Mouse (Mus musculus): Measurements from ENCODE around the gene Hdc. TPM values are rescaled to one million over a fixed set of nuclear protein-coding genes. Genes with fewer than 3 reads are reported as not detected.
"Not testable (repeated sequence)": the region's sequence is repeated elsewhere in the genome, so short reads cannot be mapped to it uniquely, and the experiment has no call there.

Gene Hdc
- total and polyA plus RNA-seq, 2 experiments from 2014 or later: 1.2 to 2.3 TPM

GRCm38 (mm10) chr2:126618470-126619179, 474 bp downstream of the Hdc start:
- 22% methylated on average over 8 of the region's 8 CpGs for WGBS
- no peak for ATAC-seq

GRCm38 (mm10) chr2:126615355-126615754, 3.7 kb downstream of the Hdc start:
- no peak for ATAC-seq
- Histone ChIP-seq H3K27me3 (ENCODE audit: insufficient read depth, low read length) (no peaks in the 10 kb centered on the region), H3K27ac (no peak overlapping the region), H3K36me3 (ENCODE audit: insufficient read depth, low read length) (no peaks in the 10 kb centered on the region), H3K4me1 (ENCODE audit: insufficient read depth, low read length) (no peaks in the 10 kb centered on the region), H3K4me3 (ENCODE audit: low read length) (no peak overlapping the region), H3K9ac (replicated peaks; ENCODE audit: low read length) (no peak overlapping the region), H3K9me3 (ENCODE audit: low read length) (no peaks in the 10 kb centered on the region), H3K4me2 (ENCODE audit: low read depth, low read length) (no peak overlapping the region)
- DNase-seq (ENCODE audit: low spot score): no peak
- 85% methylated on average over 3 of the region's 3 CpGs for WGBS
- no peak for TF ChIP-seq CTCF (IDR thresholded peaks at IDR 0.05; ENCODE audit: low read depth)

More at GRCm38 (mm10) chr2:126618470-126619179, 474 bp downstream of the Hdc start:
- Histone ChIP-seq H3K4me1 (ENCODE audit: insufficient read depth, low read length) (no peaks in the 10 kb centered on the region), H3K36me3 (ENCODE audit: insufficient read depth, low read length) (no peaks in the 10 kb centered on the region), H3K4me2 (ENCODE audit: low read depth, low read length) (no peak overlapping the region), H3K9ac (replicated peaks; ENCODE audit: low read length) (no peak overlapping the region), H3K4me3 (ENCODE audit: low read length) (no peak overlapping the region), H3K27me3 (ENCODE audit: insufficient read depth, low read length) (no peaks in the 10 kb centered on the region), H3K9me3 (ENCODE audit: low read length) (no peaks in the 10 kb centered on the region), H3K27ac (no peak overlapping the region)
- no peak for TF ChIP-seq CTCF (IDR thresholded peaks at IDR 0.05; ENCODE audit: low read depth)
- DNase-seq (ENCODE audit: low spot score): no peak

- WGBS: 71% methylated on average over 12 of the region's 12 CpGs
- DNase-seq (ENCODE audit: low spot score): not testable (repeated sequence)
Observed at GRCm38 (mm10) chr2:126609600-126609999, 9.5 kb downstream of the Hdc start.

GRCm38 (mm10) chr2:126607553-126608203, 11.4 kb downstream of the Hdc start:
- no peak overlapping the region for H3K27ac ChIP-seq
- 67% methylated on average over 10 of the region's 10 CpGs for whole genome bisulfite sequencing
- no peak overlapping the region for H3K4me3 ChIP-seq (ENCODE audit: low read length)
- H3K27me3 ChIP-seq (ENCODE audit: insufficient read depth, low read length): no peaks in the 10 kb centered on the region
- no peaks in the 10 kb centered on the region for H3K36me3 ChIP-seq (ENCODE audit: insufficient read depth, low read length)
- no peaks in the 10 kb centered on the region for H3K9me3 ChIP-seq (ENCODE audit: low read length)
- TF ChIP-seq CTCF (IDR thresholded peaks at IDR 0.05; ENCODE audit: low read depth): no peak
- no peaks in the 10 kb centered on the region for H3K4me1 ChIP-seq (ENCODE audit: insufficient read depth, low read length)
- DNase-seq (ENCODE audit: low spot score): no peak
- H3K4me2 ChIP-seq (ENCODE audit: low read depth, low read length): no peak overlapping the region
- ATAC-seq: no peak
- H3K9ac ChIP-seq (replicated peaks; ENCODE audit: low read length): no peak overlapping the region

More at GRCm38 (mm10) chr2:126609600-126609999, 9.5 kb downstream of the Hdc start:
- not testable (repeated sequence) for ATAC-seq; H3K4me1 ChIP-seq (ENCODE audit: insufficient read depth, low read length); H3K9ac ChIP-seq (replicated peaks; ENCODE audit: low read length); H3K27me3 ChIP-seq (ENCODE audit: insufficient read depth, low read length); H3K4me2 ChIP-seq (ENCODE audit: low read depth, low read length); H3K27ac ChIP-seq; H3K4me3 ChIP-seq (ENCODE audit: low read length); H3K9me3 ChIP-seq (ENCODE audit: low read length); H3K36me3 ChIP-seq (ENCODE audit: insufficient read depth, low read length)

- no peak for TF ChIP-seq CTCF (IDR thresholded peaks at IDR 0.05; ENCODE audit: low read depth)
- DNase-seq (ENCODE audit: low spot score) (no peak), ATAC-seq (no peak)
- Histone ChIP-seq H3K4me1 (ENCODE audit: insufficient read depth, low read length) (no peaks in the 10 kb centered on the region), H3K27me3 (ENCODE audit: insufficient read depth, low read length) (no peaks in the 10 kb centered on the region), H3K4me2 (ENCODE audit: low read depth, low read length) (no peak overlapping the region), H3K4me3 (ENCODE audit: low read length) (no peak overlapping the region), H3K9me3 (ENCODE audit: low read length) (no peaks in the 10 kb centered on the region), H3K36me3 (ENCODE audit: insufficient read depth, low read length) (no peaks in the 10 kb centered on the region), H3K9ac (replicated peaks; ENCODE audit: low read length) (no peak overlapping the region), H3K27ac (no peak overlapping the region)
- WGBS: 64% methylated on average over 4 of the region's 4 CpGs
Observed at GRCm38 (mm10) chr2:126606688-126607062, 12.4 kb downstream of the Hdc start.

DNA sequence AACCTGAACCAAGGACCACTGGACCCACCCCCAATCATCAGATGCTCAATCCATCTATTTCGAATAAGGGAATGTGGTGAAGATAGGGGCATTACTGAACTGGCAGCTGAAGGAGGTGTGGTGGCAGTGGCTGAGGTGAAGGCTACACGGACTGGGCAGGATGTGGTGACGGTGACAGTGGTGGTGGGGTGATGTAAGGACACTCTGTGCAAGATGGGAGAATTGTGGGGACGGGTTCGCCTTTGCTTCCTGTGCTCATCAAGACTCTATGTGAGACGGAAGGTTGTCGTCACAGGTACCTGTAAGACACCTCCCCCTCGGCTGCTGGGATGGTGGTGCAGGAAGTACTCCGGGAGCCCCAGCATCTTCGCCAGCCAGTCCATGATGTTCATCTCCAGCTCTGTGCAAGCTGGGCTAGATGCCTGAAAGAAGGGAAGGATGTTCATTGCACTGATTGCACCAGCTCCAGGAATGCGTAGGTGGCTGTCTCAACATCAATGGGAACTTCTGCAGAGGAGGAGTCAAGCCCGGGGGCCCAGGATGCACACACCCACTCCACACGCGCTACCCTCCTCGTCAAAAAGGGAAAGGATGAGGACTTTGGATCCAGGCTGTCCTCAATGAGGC, 12.9 kb downstream of the Hdc start:
- Histone ChIP-seq H3K4me1 (ENCODE audit: insufficient read depth, low read length) (no peaks in the 10 kb centered on the region), H3K36me3 (ENCODE audit: insufficient read depth, low read length) (no peaks in the 10 kb centered on the region), H3K9ac (replicated peaks; ENCODE audit: low read length) (no peak overlapping the region), H3K4me2 (ENCODE audit: low read depth, low read length) (no peak overlapping the region), H3K27me3 (ENCODE audit: insufficient read depth, low read length) (no peaks in the 10 kb centered on the region), H3K27ac (no peak overlapping the region), H3K4me3 (ENCODE audit: low read length) (no peak overlapping the region), H3K9me3 (ENCODE audit: low read length) (no peaks in the 10 kb centered on the region)
- ATAC-seq (no peak), DNase-seq (ENCODE audit: low spot score) (no peak)
- no peak for TF ChIP-seq CTCF (IDR thresholded peaks at IDR 0.05; ENCODE audit: low read depth)
- WGBS: 89% methylated on average over 15 of the region's 15 CpGs
